Mouse (Mus musculus): ENCODE results near the gene Angpt4. TPM values are rescaled to one million over a fixed set of nuclear protein-coding genes. Genes with fewer than 3 reads are reported as not detected.

Angpt4 gene
- polyA plus RNA-seq, 1 experiment from 2014 or later, result 0.32 TPM

DNA sequence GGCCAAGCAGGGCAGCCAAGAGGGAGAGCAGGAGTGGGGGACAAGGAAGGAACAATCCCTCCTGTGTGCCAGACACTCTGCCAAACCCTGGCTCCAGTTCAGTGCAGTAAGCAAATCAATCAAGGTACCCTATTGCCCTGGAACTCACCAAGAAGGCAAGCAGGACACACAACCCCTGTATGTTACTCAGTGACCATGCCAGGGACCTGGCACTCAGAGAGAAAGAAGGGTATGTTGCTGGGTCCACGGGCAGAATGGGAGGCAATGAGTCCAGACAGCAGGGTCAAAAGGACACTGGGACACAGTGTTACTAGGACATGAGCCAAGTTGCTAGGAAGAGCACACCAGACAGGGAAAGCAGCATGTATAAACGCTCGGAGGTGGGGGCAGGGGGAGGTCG lies 14.7 kb downstream of the Angpt4 start:
- WGBS, result 38% methylated on average over 4 of the region's 4 CpGs
- TF ChIP-seq CTCF (IDR thresholded peaks at IDR 0.05; ENCODE audit: low read depth), result no peak

DNA sequence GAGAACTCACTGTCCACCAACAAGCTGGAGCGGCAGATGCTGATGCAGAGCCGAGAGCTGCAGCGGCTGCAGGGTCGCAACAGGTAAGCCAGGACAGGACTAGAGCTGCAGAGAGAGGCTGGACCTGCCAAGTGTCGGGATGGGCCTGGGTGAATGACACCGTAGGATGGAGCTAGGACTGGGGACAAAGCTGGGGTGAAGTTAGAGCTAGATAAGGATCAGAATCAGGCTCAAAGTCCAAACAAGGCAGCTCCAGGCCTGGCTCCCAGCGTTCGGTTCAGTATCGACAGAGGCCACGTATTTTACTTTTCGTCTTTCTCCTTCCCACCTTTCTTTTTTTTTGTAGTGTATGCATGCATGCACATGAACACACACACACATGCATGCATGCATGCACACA lies 16.1 kb downstream of the Angpt4 start:
- DNase-seq, result no peak
- Histone ChIP-seq H3K27me3 (ENCODE audit: insufficient read depth, low read length) (no peaks in the 10 kb centered on the region), H3K9ac (no peak overlapping the region), H3K4me3 (ENCODE audit: low read depth, low read length) (no peak overlapping the region), H3K4me1 (ENCODE audit: insufficient read depth) (no peaks in the 10 kb centered on the region), H3K9me3 (ENCODE audit: low read depth, low read length) (no peaks in the 10 kb centered on the region), H3K27ac (ENCODE audit: low read depth) (no peak overlapping the region), H3K4me2 (no peak overlapping the region), H3K36me3 (ENCODE audit: insufficient read depth) (no peaks in the 10 kb centered on the region)
- ATAC-seq (ENCODE audit: insufficient read depth), result no peak
- 87% methylated on average over 11 of the region's 11 CpGs for WGBS
- TF ChIP-seq CTCF (IDR thresholded peaks at IDR 0.05; ENCODE audit: low read depth), result no peak

More for the DNA sequence above, 14.7 kb downstream of the Angpt4 start:
- peak; percentile 16 for DNase-seq
- Histone ChIP-seq H3K9me3 (ENCODE audit: low read depth, low read length) (no peaks in the 10 kb centered on the region), H3K36me3 (ENCODE audit: insufficient read depth) (no peaks in the 10 kb centered on the region), H3K4me2 (no peak overlapping the region), H3K27ac (ENCODE audit: low read depth) (no peak overlapping the region), H3K9ac (no peak overlapping the region), H3K4me1 (ENCODE audit: insufficient read depth) (no peaks in the 10 kb centered on the region), H3K27me3 (ENCODE audit: insufficient read depth, low read length) (no peaks in the 10 kb centered on the region), H3K4me3 (ENCODE audit: low read depth, low read length) (no peak overlapping the region)
- ATAC-seq (ENCODE audit: insufficient read depth), result no peak

DNA sequence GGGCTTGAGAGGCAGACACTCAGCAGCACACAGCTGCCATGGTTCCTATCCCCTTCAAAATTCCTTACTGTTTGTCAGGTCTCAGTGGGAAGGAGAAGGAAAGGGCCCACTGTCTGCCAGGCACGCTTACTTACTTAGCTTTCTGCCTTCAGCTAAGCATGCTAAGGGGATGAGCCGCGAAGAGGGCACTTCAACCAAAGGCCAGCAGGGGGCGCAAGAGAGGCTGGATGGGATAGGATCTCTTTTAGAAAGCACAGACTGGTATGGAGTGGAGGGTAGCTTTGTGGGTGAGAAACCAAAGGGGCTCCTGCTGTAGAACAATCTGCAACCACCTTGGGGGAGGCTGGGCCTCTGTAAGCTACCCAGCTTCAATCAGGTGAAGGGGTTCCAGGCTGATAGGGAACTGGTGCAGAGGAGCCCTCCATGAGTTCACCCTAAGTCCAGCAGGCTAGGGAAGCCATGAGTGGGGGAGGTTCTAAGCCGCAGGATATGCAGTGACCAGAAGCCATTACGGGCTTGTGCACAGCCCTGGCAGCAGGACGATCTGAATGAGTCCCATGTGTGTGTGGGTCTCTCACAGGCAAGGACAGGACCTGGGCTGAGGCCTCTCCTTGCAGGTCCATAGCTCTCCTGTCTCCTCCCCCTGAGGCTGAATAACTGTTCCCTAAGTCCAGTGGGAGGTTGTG lies 19.5 kb downstream of the Angpt4 start:
- no peak overlapping the region for H3K9ac ChIP-seq
- peak; percentile 92 for TF ChIP-seq CTCF (IDR thresholded peaks at IDR 0.05; ENCODE audit: low read depth)
- no peaks in the 10 kb centered on the region for H3K27me3 ChIP-seq (ENCODE audit: insufficient read depth, low read length)
- H3K4me3 ChIP-seq (ENCODE audit: low read depth, low read length), result no peak overlapping the region
- no peak overlapping the region for H3K4me2 ChIP-seq
- no peaks in the 10 kb centered on the region for H3K4me1 ChIP-seq (ENCODE audit: insufficient read depth)
- 28% methylated on average over 7 of the region's 7 CpGs for WGBS
- DNase-seq (peak; percentile 87), ATAC-seq (ENCODE audit: insufficient read depth) (peak; percentile 77; the same call in 1 of the 2 replicates)
- H3K36me3 ChIP-seq (ENCODE audit: insufficient read depth), result no peaks in the 10 kb centered on the region
- no peaks in the 10 kb centered on the region for H3K9me3 ChIP-seq (ENCODE audit: low read depth, low read length)
- H3K27ac ChIP-seq (ENCODE audit: low read depth), result no peak overlapping the region

DNA sequence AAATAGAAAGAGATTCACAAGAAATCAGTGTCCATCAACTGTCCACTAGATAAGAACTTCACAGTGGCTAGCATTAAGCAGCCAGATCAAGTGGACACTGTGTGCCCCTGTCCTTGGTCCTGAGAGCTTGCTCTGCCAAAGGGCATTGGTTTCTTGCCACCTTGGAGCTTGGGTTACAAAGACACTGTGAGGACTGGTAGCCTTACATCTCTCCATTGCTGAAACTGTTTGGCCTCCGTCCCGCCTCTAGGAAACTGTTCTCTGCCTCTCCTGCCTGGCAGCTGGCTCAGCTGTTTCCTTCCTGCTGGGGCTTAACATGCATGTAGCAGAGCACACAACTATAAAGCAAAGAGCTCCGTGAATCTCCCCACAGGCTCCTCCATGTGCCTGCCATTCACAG lies 26.9 kb downstream of the Angpt4 start:
- peak; percentile 72 for DNase-seq
- 47% methylated on average over 3 of the region's 3 CpGs for WGBS

DNA sequence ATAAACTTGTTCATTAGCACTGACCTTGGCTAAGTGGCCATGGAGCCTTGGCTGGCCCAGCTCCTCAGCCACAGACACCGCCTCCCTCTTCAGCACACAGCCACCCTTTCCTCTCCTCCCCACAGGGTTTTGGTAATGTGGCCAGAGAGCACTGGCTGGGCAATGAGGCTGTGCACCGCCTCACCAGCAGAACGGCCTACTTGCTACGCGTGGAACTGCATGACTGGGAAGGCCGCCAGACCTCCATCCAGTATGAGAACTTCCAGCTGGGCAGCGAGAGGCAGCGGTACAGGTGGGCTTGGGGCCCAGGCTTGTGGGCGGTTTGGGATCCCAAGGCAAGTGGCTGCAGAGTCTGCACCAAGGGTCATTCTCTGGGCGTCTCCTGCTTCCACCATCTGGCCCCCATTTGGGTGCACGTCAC lies 27.8 kb downstream of the Angpt4 start:
- H3K4me1 ChIP-seq (ENCODE audit: insufficient read depth), result peaks cover 11% of the 10 kb centered on the region; the same call in 1 of the 2 replicates
- WGBS, result 35% methylated on average over 11 of the region's 11 CpGs
- no peaks in the 10 kb centered on the region for H3K9me3 ChIP-seq (ENCODE audit: low read depth, low read length)
- no peak for TF ChIP-seq CTCF (IDR thresholded peaks at IDR 0.05; ENCODE audit: low read depth)
- H3K9ac ChIP-seq, result no peak overlapping the region
- H3K36me3 ChIP-seq (ENCODE audit: insufficient read depth), result no peaks in the 10 kb centered on the region
- no peak overlapping the region for H3K4me2 ChIP-seq
- no peak overlapping the region for H3K4me3 ChIP-seq (ENCODE audit: low read depth, low read length)
- ATAC-seq (ENCODE audit: insufficient read depth) (peak; percentile 85), DNase-seq (peak; percentile 75)
- no peak overlapping the region for H3K27ac ChIP-seq (ENCODE audit: low read depth)
- H3K27me3 ChIP-seq (ENCODE audit: insufficient read depth, low read length), result no peaks in the 10 kb centered on the region

More for the DNA sequence above, 26.9 kb downstream of the Angpt4 start:
- no peak overlapping the region for H3K9ac ChIP-seq
- H3K27ac ChIP-seq (ENCODE audit: low read depth), result no peak overlapping the region
- no peak overlapping the region for H3K4me3 ChIP-seq (ENCODE audit: low read depth, low read length)
- TF ChIP-seq CTCF (IDR thresholded peaks at IDR 0.05; ENCODE audit: low read depth), result no peak
- no peaks in the 10 kb centered on the region for H3K27me3 ChIP-seq (ENCODE audit: insufficient read depth, low read length)
- H3K9me3 ChIP-seq (ENCODE audit: low read depth, low read length), result no peaks in the 10 kb centered on the region
- H3K4me1 ChIP-seq (ENCODE audit: insufficient read depth), result peaks cover 11% of the 10 kb centered on the region; the same call in 1 of the 2 replicates
- ATAC-seq (ENCODE audit: insufficient read depth), result no peak
- H3K36me3 ChIP-seq (ENCODE audit: insufficient read depth), result no peaks in the 10 kb centered on the region
- H3K4me2 ChIP-seq, result no peak overlapping the region

DNA sequence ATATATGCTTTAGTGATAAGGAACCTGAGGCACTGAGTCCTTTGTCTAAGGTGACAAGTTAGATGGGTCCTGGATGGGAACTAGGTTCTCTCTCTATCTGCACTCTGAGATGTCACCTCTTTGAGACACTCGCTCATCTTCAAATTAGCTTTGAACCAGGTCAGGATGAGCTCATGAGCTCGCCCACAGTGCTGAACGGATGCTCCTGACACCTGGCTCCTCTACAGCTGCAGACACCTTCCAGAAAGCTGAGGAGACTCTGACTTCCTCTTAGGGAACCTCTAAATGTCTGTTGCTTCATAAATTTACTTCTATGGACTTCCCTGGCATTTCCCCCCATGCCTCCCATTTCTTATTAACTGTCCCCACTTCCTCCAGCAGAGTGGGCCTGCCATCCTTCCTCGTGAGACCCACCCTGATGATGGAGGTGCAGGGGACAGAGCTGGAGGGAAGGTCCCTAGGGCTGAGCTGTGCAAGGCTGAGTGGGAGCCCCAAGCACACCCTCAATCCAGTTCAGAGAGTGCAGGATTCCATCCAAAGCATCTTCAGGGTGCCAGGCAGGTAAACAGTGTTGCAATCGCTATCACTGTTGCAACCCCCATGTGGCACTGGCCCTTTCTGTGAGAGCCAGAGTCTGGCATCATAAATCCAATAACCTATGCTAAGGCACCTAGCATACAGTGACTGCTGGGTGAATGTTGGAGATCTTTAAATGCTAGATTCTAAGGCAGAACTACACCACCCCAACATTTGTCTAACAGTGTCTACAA lies 28.8 kb downstream of the Angpt4 start:
- no peak for DNase-seq
- 67% methylated on average over 5 of the region's 5 CpGs for WGBS
- Histone ChIP-seq H3K27ac (ENCODE audit: low read depth) (no peak overlapping the region), H3K9me3 (ENCODE audit: low read depth, low read length) (no peaks in the 10 kb centered on the region), H3K9ac (no peak overlapping the region), H3K4me1 (ENCODE audit: insufficient read depth) (peaks cover 11% of the 10 kb centered on the region; the same call in 1 of the 2 replicates), H3K4me2 (no peak overlapping the region), H3K4me3 (ENCODE audit: low read depth, low read length) (no peak overlapping the region), H3K36me3 (ENCODE audit: insufficient read depth) (no peaks in the 10 kb centered on the region), H3K27me3 (ENCODE audit: insufficient read depth, low read length) (no peaks in the 10 kb centered on the region)
- no peak for ATAC-seq (ENCODE audit: insufficient read depth)
- TF ChIP-seq CTCF (IDR thresholded peaks at IDR 0.05; ENCODE audit: low read depth), result no peak

DNA sequence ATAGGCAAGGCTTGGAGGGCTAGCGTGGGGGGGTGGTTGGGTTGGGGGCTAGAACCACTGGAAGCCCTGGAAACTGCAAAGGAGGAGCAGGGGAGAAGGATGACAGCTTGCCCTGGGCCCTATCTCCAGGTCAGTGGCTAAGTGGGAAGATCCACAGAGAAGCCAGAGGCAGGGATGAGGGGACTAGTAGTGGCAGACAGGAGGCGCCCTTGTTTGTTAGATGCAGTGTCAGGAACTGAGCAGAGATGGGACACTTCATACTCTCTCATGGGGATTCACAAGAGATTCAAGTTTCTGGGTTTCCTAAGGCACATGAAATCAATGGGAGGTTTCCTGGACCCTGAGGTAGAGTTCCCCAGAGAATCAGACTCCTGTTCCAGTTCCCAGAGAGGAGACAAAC lies 30.3 kb downstream of the Angpt4 start:
- ATAC-seq (ENCODE audit: insufficient read depth), result 0 out of 2 replicates have a peak, but pooled peaks have one; percentile 18
- Histone ChIP-seq H3K9ac (no peak overlapping the region), H3K27me3 (ENCODE audit: insufficient read depth, low read length) (no peaks in the 10 kb centered on the region), H3K36me3 (ENCODE audit: insufficient read depth) (no peaks in the 10 kb centered on the region), H3K9me3 (ENCODE audit: low read depth, low read length) (no peaks in the 10 kb centered on the region), H3K4me1 (ENCODE audit: insufficient read depth) (peaks cover 11% of the 10 kb centered on the region; the same call in 1 of the 2 replicates), H3K27ac (ENCODE audit: low read depth) (no peak overlapping the region), H3K4me2 (no peak overlapping the region), H3K4me3 (ENCODE audit: low read depth, low read length) (no peak overlapping the region)
- DNase-seq, result peak; percentile 40
- WGBS, result 24% methylated on average over 2 of the region's 2 CpGs
- TF ChIP-seq CTCF (IDR thresholded peaks at IDR 0.05; ENCODE audit: low read depth), result peak; percentile 58
